Mouse (Mus musculus): Measurements from ENCODE around the gene Tdrd9.

The Tdrd9 gene

GRCm38 (mm10) chr12:112107685-112108084 lies 136.3 kb downstream of the Tdrd9 start:
- DNase-seq (ENCODE audit: low read depth) = no peak

GRCm38 (mm10) chr12:112108696-112109445 lies 137.5 kb downstream of the Tdrd9 start:
- DNase-seq (ENCODE audit: low read depth) = no peak

- DNase-seq (ENCODE audit: low read depth) = no peak
Observed at GRCm38 (mm10) chr12:112109701-112110100, 138.3 kb downstream of the Tdrd9 start.

GRCm38 (mm10) chr12:112111323-112111722 lies 140.0 kb downstream of the Tdrd9 start:
- no peak for DNase-seq (ENCODE audit: low read depth)

- DNase-seq (ENCODE audit: low read depth) = no peak
Observed at GRCm38 (mm10) chr12:112112235-112112634, 140.9 kb downstream of the Tdrd9 start.

GRCm38 (mm10) chr12:112112686-112113396 lies 141.5 kb downstream of the Tdrd9 start:
- no peak for DNase-seq (ENCODE audit: low read depth)

GRCm38 (mm10) chr12:112113710-112114109 lies 142.4 kb downstream of the Tdrd9 start:
- peak; percentile 86 for DNase-seq (ENCODE audit: low read depth)

- DNase-seq (ENCODE audit: low read depth) = no peak
Observed at GRCm38 (mm10) chr12:112117006-112117405, 145.6 kb downstream of the Tdrd9 start.

- DNase-seq (ENCODE audit: low read depth) = no peak
Observed at GRCm38 (mm10) chr12:112117649-112118048, 146.3 kb downstream of the Tdrd9 start.
